ENCODE assay signal across 14 mouse cellular contexts in the genomic region with DNA sequence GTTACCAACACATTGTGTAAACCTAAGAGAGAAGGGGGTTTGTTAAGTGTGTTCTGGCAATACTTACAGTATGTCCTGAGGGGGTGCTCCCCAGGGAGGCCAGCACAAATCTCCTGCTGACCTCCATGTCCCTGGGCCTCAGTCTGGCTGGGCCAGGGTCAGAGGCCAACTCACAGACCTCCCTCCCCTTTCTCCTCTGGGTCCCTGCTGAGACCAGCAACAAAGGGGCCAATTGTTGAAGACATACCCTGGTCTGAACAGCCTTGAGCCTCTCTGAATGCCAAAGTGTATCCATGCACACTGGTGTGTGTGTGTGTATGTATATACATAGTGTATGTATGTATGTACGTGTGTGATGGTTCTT.
DNase-seq lines count a peak whose midpoint lies in the region; ATAC-seq and TF ChIP-seq lines count a peak whose summit lies in the region.
"Had no signal": no experiment of that assay in that cellular context is flagged by ENCODE, and none has a peak within 500 bp of the region (broad histone marks: within the 10 kb centered on the region; RNA-seq: fewer than 3 reads in every experiment).

No protein-coding gene starts in this region.

- no peaks in the 10 kb centered on the region for H3K9me3 ChIP-seq in hindbrain, embryonic 10.5 days
- no peaks in the 10 kb centered on the region for H3K9me3 ChIP-seq in hindbrain, postnatal 0 days (ENCODE audit: low read length)
- H3K9me3 ChIP-seq in stomach, embryonic 14.5 days (ENCODE audit: control insufficient read depth, low read depth, low read length) = no peaks in the 10 kb centered on the region
- H3K9me3 ChIP-seq in stomach, postnatal 0 days (ENCODE audit: control insufficient read depth, low read length) = no peaks in the 10 kb centered on the region

- 0 out of 2 replicates have a peak overlapping the region, but pooled peaks have one; percentile 6 for H3K4me3 ChIP-seq in hindbrain, embryonic 10.5 days
- H3K4me3 ChIP-seq in hindbrain, postnatal 0 days (ENCODE audit: low read length) = no peak overlapping the region
- no peak overlapping the region for H3K4me3 ChIP-seq in stomach, embryonic 14.5 days (ENCODE audit: low read depth, low read length)
- no peak overlapping the region for H3K4me3 ChIP-seq in stomach, postnatal 0 days (ENCODE audit: low read depth, low read length)

- ATAC-seq in hindbrain, postnatal 0 days = no peak
- peak; percentile 43; the same call in 1 of the 2 replicates for ATAC-seq in stomach, embryonic 14.5 days (ENCODE audit: insufficient number of reproducible peaks, insufficient read depth, low FRiP score, low read depth)
- no peak for ATAC-seq in stomach, postnatal 0 days (ENCODE audit: low FRiP score, low TSS enrichment)
- ATAC-seq: forebrain, embryonic 16.5 days; midbrain, embryonic 16.5 days had no signal

- peaks cover 57% of the 10 kb centered on the region for H3K4me1 ChIP-seq in hindbrain, embryonic 10.5 days (replicated peaks)
- H3K4me1 ChIP-seq in hindbrain, postnatal 0 days (ENCODE audit: insufficient read depth, low read length) = no peaks in the 10 kb centered on the region
- peaks cover 21% of the 10 kb centered on the region for H3K4me1 ChIP-seq in stomach, embryonic 14.5 days (ENCODE audit: control insufficient read depth, insufficient read depth, low read length)
- H3K4me1 ChIP-seq in stomach, postnatal 0 days (replicated peaks; ENCODE audit: control insufficient read depth, insufficient read depth) = no peaks in the 10 kb centered on the region; the same call in 1 of the 2 replicates

- no peak for TF ChIP-seq CTCF in hindbrain, postnatal 0 days (IDR thresholded peaks at IDR 0.05; ENCODE audit: low read depth)
- TF ChIP-seq CTCF in stomach, postnatal 0 days (IDR thresholded peaks at IDR 0.05; ENCODE audit: low read depth) = no peak

- WGBS in hindbrain, embryonic 10.5 days = 4% methylated on average over 1 of the region's 1 CpGs
- WGBS in hindbrain, postnatal 0 days = 10% methylated on average over 1 of the region's 1 CpGs
- WGBS in stomach, embryonic 14.5 days = 49% methylated on average over 1 of the region's 1 CpGs
- 63% methylated on average over 1 of the region's 1 CpGs for whole genome bisulfite sequencing in stomach, postnatal 0 days

- peak overlapping the region; percentile 57 for H3K27ac ChIP-seq in hindbrain, embryonic 10.5 days
- no peak overlapping the region for H3K27ac ChIP-seq in hindbrain, postnatal 0 days
- peak overlapping the region; percentile 34; the same call in 1 of the 2 replicates for H3K27ac ChIP-seq in stomach, embryonic 14.5 days (ENCODE audit: low read length)
- no peak overlapping the region for H3K27ac ChIP-seq in stomach, postnatal 0 days (replicated peaks)

- H3K4me2 ChIP-seq in hindbrain, postnatal 0 days (ENCODE audit: low read depth, low read length) = no peak overlapping the region
- no peak overlapping the region for H3K4me2 ChIP-seq in stomach, embryonic 14.5 days (replicated peaks; ENCODE audit: low read depth, low read length)
- no peak overlapping the region for H3K4me2 ChIP-seq in stomach, postnatal 0 days (replicated peaks; ENCODE audit: low read depth)

- H3K36me3 ChIP-seq in hindbrain, embryonic 10.5 days = no peaks in the 10 kb centered on the region
- no peaks in the 10 kb centered on the region for H3K36me3 ChIP-seq in hindbrain, postnatal 0 days (ENCODE audit: insufficient read depth, low read length)
- no peaks in the 10 kb centered on the region for H3K36me3 ChIP-seq in stomach, embryonic 14.5 days (ENCODE audit: control insufficient read depth, insufficient read depth, low read length)
- H3K36me3 ChIP-seq in stomach, postnatal 0 days (ENCODE audit: control insufficient read depth, insufficient read depth, low read length) = no peaks in the 10 kb centered on the region

- peak; percentile 86 for DNase-seq in hindbrain, embryonic 10.5 days (ENCODE audit: low spot score)
- no peak for DNase-seq in hindbrain, postnatal 0 days (ENCODE audit: low spot score)
- DNase-seq in stomach, postnatal 0 days (ENCODE audit: low spot score) = no peak
- peak; percentile 38 to 54 for DNase-seq in kidney, postnatal 4 days
- peak; percentile 37 for DNase-seq in yolk sac, embryonic 10.5 days (ENCODE audit: low spot score)
- DNase-seq in cerebellum, postnatal 4 days (ENCODE audit: low spot score in 2 of 2) = no peak
- no peak for DNase-seq in MN1 (ENCODE audit: low spot score)
- DNase-seq: adrenal gland, postnatal 36 days; lung, postnatal 10 days; right cerebral cortex, postnatal 14 days; thymus, postnatal 14 days had no signal

- no peak for TF ChIP-seq EP300 in stomach, postnatal 0 days (optimal IDR thresholded peaks at IDR 0.05)

- H3K9ac ChIP-seq in hindbrain, postnatal 0 days (replicated peaks; ENCODE audit: low read length) = no peak overlapping the region
- H3K9ac ChIP-seq in stomach, embryonic 14.5 days (replicated peaks; ENCODE audit: low read depth, low read length) = no peak overlapping the region
- no peak overlapping the region for H3K9ac ChIP-seq in stomach, postnatal 0 days (ENCODE audit: low read length)

- H3K27me3 ChIP-seq in hindbrain, embryonic 10.5 days (ENCODE audit: insufficient read depth, poor library complexity, severe bottlenecking) = peaks cover 46% of the 10 kb centered on the region
- H3K27me3 ChIP-seq in hindbrain, postnatal 0 days (ENCODE audit: insufficient read depth, low read length) = no peaks in the 10 kb centered on the region
- no peaks in the 10 kb centered on the region for H3K27me3 ChIP-seq in stomach, embryonic 14.5 days (ENCODE audit: control insufficient read depth, insufficient read depth, low read length)
- no peaks in the 10 kb centered on the region for H3K27me3 ChIP-seq in stomach, postnatal 0 days (ENCODE audit: control insufficient read depth, insufficient read depth, low read length)

Comparison
In these comparisons a context has a peak if more than half of its experiments do, and no peak if none do; other contexts are left out.
1. DNase-seq: peak in hindbrain, embryonic 10.5 days (single experiment), kidney, postnatal 4 days (2 of 2) and yolk sac, embryonic 10.5 days (single experiment); none in hindbrain, postnatal 0 days (single experiment), stomach, postnatal 0 days (single experiment), cerebellum, postnatal 4 days (0 of 2) and MN1 (single experiment).
2. H3K27ac ChIP-seq: peak in hindbrain, embryonic 10.5 days (single experiment) and stomach, embryonic 14.5 days (single experiment); none in hindbrain, postnatal 0 days (single experiment) and stomach, postnatal 0 days (single experiment).